Mouse (Mus musculus) spleen, adult 2 months (tissue): ENCODE measurements around the gene Wfs1.

Source experiments
- CTCF ChIP-seq: fragments of 200-500 bp; IDR thresholded peaks from 2 replicates; pipeline ENCODE4 v1.5.1; 2011; ENCODE audit warnings: mild to moderate bottlenecking, inconsistent platforms; ENCODE audit not compliant: insufficient read depth, insufficient read length, insufficient replicate concordance; ENCODE audit errors: extremely low read depth
- POLR2A ChIP-seq: fragments of 200-500 bp; IDR thresholded peaks from 2 replicates; pipeline ENCODE4 v1.6.1; 2011; ENCODE audit warnings: low read depth, low read length, inconsistent platforms

DNA sequence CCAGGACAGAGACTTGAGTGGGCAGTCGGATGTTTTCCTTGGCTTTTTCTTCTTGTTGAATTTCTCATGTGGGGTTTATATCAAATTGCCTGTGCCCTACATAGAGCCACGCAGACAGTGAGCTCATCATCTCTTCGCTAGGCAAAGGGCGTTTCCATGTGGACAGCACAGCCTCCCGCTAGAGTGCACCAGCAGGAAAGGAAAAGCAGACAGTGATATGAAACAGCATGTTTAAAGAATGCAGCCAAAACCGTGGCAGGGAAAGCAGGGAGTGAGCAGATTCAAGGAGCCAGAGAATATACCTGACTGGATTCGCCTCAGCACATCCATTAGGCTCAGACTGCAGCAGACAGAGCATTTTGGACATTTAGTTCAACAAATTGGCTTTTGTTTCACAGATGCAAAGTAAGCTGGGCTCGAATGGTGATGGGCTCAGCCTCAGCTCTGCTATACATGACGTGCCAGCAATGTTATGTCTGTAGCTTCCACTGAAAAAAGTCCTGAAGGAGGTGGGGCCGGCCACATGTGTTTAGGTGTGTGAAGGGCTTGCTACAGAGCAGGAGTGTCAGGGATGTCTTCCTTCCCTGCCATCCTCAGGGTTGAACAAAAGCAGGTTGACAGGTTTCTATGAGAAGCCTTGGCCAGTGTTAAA, 21.8 kb upstream of the Wfs1 start:
- TF ChIP-seq CTCF, result no peak
- no peak for TF ChIP-seq POLR2A
